Mouse (Mus musculus) limb, embryonic 14.5 days (tissue): ENCODE measurements at regions not wholly inside any gene's neighbourhood (a gene's known extent, or its start where the extent isn't known, plus 50 kb on each side); places are given as distances from the start of the nearest gene placed in this dataset.

Experiments
- ATAC-seq: fragments of 200-750 bp; cut with Nextera tagmentation; 2 replicates; pipeline ENCODE4 v1.8.0; 2017; ENCODE audit warnings: low read depth, moderate number of reproducible peaks, moderate TSS enrichment; ENCODE audit not compliant: low FRiP score
- DNase-seq: peaks from one replicate; pipeline ENCODE4 v3.0.0-alpha.2; 2015; ENCODE audit warnings: low spot score
- H3K27ac ChIP-seq: fragments of 300-500 bp; sonication (generic); replicated peaks from 2 replicates; pipeline ENCODE4 v1.5.1; 2014; ENCODE audit warnings: low read depth, mild to moderate bottlenecking, low read length, moderate library complexity, mixed read lengths
- H3K27me3 ChIP-seq: fragments of 300-500 bp; sonication (generic); 2 replicates; pipeline ENCODE4 v1.6.1; 2014; ENCODE audit warnings: low read length, mixed read lengths; ENCODE audit not compliant: control insufficient read depth, insufficient read depth
- H3K36me3 ChIP-seq: fragments of 300-500 bp; sonication (generic); 2 replicates; pipeline ENCODE4 v1.6.1; 2014; ENCODE audit warnings: mild to moderate bottlenecking, low read length, moderate library complexity, mixed read lengths; ENCODE audit not compliant: control insufficient read depth, insufficient read depth
- H3K4me1 ChIP-seq: fragments of 300-500 bp; sonication (generic); 2 replicates; pipeline ENCODE4 v1.6.1; 2014; ENCODE audit warnings: antibody characterized with exemption, low read length, mixed read lengths; ENCODE audit not compliant: control insufficient read depth, insufficient read depth
- H3K4me2 ChIP-seq: fragments of 300-500 bp; sonication (generic); replicated peaks from 2 replicates; pipeline ENCODE4 v1.6.1; 2014; ENCODE audit warnings: low read depth, mild to moderate bottlenecking, low read length, moderate library complexity; ENCODE audit not compliant: severe bottlenecking
- H3K4me3 ChIP-seq: fragments of 300-500 bp; sonication (generic); replicated peaks from 2 replicates; pipeline ENCODE4 v1.5.1; 2014; ENCODE audit warnings: low read length
- H3K9ac ChIP-seq: fragments of 300-500 bp; sonication (generic); 2 replicates; pipeline ENCODE4 v1.6.1; 2014; ENCODE audit warnings: mild to moderate bottlenecking, low read depth, low read length, moderate library complexity; ENCODE audit not compliant: severe bottlenecking
- H3K9me3 ChIP-seq: fragments of 300-500 bp; sonication (generic); 2 replicates; pipeline ENCODE4 v1.6.1; 2016; ENCODE audit warnings: low read length; ENCODE audit not compliant: control insufficient read depth
- POLR2A ChIP-seq: fragments of 200-500 bp; IDR thresholded peaks from 2 replicates; pipeline ENCODE4 v1.8.0; 2012; ENCODE audit warnings: inconsistent platforms, mild to moderate bottlenecking, moderate library complexity, borderline replicate concordance; ENCODE audit not compliant: insufficient read depth, insufficient read length; ENCODE audit errors: extremely low read depth
- WGBS: fragments of 180-500 bp; shearing (Covaris S2); extraction: QIAGEN DNeasy Blood & Tissue Kit; methylation state at CpG from one replicate; pipeline ENCODE4 v1.1.7; 2014; 5-methylcytosine and 5-hydroxymethylcytosine counted together

GRCm38 (mm10) chr4:84092509-84092908 lies 567.2 kb downstream of the Ccdc171 start:
- H3K36me3 ChIP-seq = no peaks in the 10 kb centered on the region

GRCm38 (mm10) chr4:84095237-84095636 lies 569.9 kb downstream of the Ccdc171 start:
- Histone ChIP-seq H3K4me2 (no peak overlapping the region), H3K4me1 (peaks cover 25% of the 10 kb centered on the region), H3K4me3 (no peak overlapping the region), H3K27ac (no peak overlapping the region), H3K27me3 (no peaks in the 10 kb centered on the region), H3K9ac (no peak overlapping the region), H3K36me3 (no peaks in the 10 kb centered on the region), H3K9me3 (no peaks in the 10 kb centered on the region)
- 87% methylated on average over 3 of the region's 3 CpGs for WGBS
- DNase-seq = no peak
- ATAC-seq = no peak
- no peak for TF ChIP-seq POLR2A

More at GRCm38 (mm10) chr4:84092509-84092908, 567.2 kb downstream of the Ccdc171 start:
- Histone ChIP-seq H3K9ac (no peak overlapping the region), H3K4me3 (no peak overlapping the region), H3K27me3 (no peaks in the 10 kb centered on the region), H3K9me3 (no peaks in the 10 kb centered on the region), H3K4me1 (peaks cover 13% of the 10 kb centered on the region), H3K4me2 (no peak overlapping the region), H3K27ac (no peak overlapping the region)
- no peak for TF ChIP-seq POLR2A
- no peak for ATAC-seq
- WGBS = 67% methylated on average over 9 of the region's 9 CpGs
- DNase-seq = no peak

GRCm38 (mm10) chr4:84096081-84096480 lies 570.7 kb downstream of the Ccdc171 start:
- ATAC-seq = no peak
- Histone ChIP-seq H3K9ac (no peak overlapping the region), H3K9me3 (no peaks in the 10 kb centered on the region), H3K27me3 (no peaks in the 10 kb centered on the region), H3K4me3 (no peak overlapping the region), H3K27ac (no peak overlapping the region), H3K4me2 (no peak overlapping the region), H3K36me3 (no peaks in the 10 kb centered on the region), H3K4me1 (peaks cover 23% of the 10 kb centered on the region)
- no peak for DNase-seq
- no peak for TF ChIP-seq POLR2A
- WGBS = 70% methylated on average over 4 of the region's 4 CpGs

- ATAC-seq = no peak
- no peak overlapping the region for H3K9ac ChIP-seq
- peaks cover 33% of the 10 kb centered on the region for H3K4me1 ChIP-seq
- H3K36me3 ChIP-seq = no peaks in the 10 kb centered on the region
- DNase-seq = no peak
- H3K4me2 ChIP-seq = no peak overlapping the region
- TF ChIP-seq POLR2A = no peak
- 72% methylated on average over 8 of the region's 8 CpGs for WGBS
- H3K27ac ChIP-seq = no peak overlapping the region
- H3K9me3 ChIP-seq = no peaks in the 10 kb centered on the region
- H3K27me3 ChIP-seq = no peaks in the 10 kb centered on the region
- no peak overlapping the region for H3K4me3 ChIP-seq
These were observed 573.7 kb downstream of the Ccdc171 start for GRCm38 (mm10) chr4:84099071-84099470.

GRCm38 (mm10) chr4:84101923-84102322 lies 573.2 kb downstream of the Bnc2 start:
- TF ChIP-seq POLR2A = no peak

GRCm38 (mm10) chr4:84102736-84103135 lies 572.3 kb downstream of the Bnc2 start:
- Histone ChIP-seq H3K9me3 (no peaks in the 10 kb centered on the region), H3K9ac (no peak overlapping the region), H3K27me3 (no peaks in the 10 kb centered on the region), H3K4me1 (peaks cover 22% of the 10 kb centered on the region), H3K27ac (no peak overlapping the region), H3K4me3 (no peak overlapping the region), H3K4me2 (no peak overlapping the region), H3K36me3 (no peaks in the 10 kb centered on the region)
- no peak; the same call in 1 of the 2 replicates for ATAC-seq
- 25% methylated on average over 11 of the region's 11 CpGs for WGBS
- no peak for DNase-seq
- no peak for TF ChIP-seq POLR2A

More at GRCm38 (mm10) chr4:84101923-84102322, 573.2 kb downstream of the Bnc2 start:
- WGBS = 86% methylated on average over 6 of the region's 6 CpGs
- Histone ChIP-seq H3K9me3 (no peaks in the 10 kb centered on the region), H3K4me1 (peaks cover 24% of the 10 kb centered on the region), H3K4me2 (no peak overlapping the region), H3K4me3 (no peak overlapping the region), H3K27me3 (no peaks in the 10 kb centered on the region), H3K27ac (no peak overlapping the region), H3K9ac (no peak overlapping the region), H3K36me3 (no peaks in the 10 kb centered on the region)
- no peak for DNase-seq
- ATAC-seq = no peak
